Mouse (Mus musculus) cerebellum, adult 9-11 months (tissue): ENCODE data around the gene Olfr1487.
"Not testable (repeated sequence)": the region's sequence is repeated elsewhere in the genome, so short reads cannot be mapped to it uniquely, and the experiment has no call there.

ENCODE experiments used
- DNase-seq: peaks from one replicate; pipeline ENCODE4 v3.0.0; 2022

Gene Olfr1487

DNA sequence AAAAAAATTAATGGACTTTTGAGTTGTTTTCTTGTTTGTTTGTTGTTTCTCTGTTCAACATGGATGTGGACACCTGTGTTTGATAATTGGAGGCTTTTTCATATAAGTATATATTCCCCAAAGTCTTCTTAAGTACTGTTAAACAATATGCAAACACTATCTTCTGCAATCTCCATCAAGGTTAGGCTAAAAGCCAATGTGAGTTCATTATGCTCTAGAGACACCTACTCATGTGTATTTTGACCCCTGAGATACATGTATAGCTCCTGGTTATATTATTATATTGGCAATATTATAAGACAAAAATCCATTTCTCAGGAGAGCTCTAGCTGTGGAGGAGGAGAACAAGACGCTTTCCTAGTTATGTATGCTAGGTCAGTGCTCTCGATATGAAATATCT lies at the start of gene Olfr1487:
Gene Olfr1487, plus strand, starts transcription at position 301 of the 400 bp plus-strand sequence.
- not testable (repeated sequence) for DNase-seq

DNA sequence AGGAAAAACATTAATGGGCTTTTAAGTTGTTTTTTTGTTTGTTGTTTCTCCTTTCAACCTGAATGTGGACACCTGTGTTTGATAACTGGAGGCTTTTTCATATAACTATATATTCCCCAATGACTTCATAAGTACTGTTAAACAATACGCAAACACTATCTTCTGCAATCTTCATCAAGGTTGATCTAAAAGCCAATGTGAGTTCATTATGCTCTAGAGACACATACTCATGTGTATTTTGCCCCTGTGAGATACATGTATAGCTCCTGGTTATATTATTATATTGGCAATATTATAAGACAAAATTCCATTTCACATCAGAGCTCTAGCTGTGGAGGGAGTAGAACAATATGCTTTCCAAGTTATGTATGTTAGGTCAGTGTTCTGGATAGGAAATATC lies 34.0 kb upstream of the Olfr1487 start, which contains the start of gene Olfr1484:
Gene Olfr1484, plus strand, starts transcription at position 301 of the 400 bp plus-strand sequence.
- DNase-seq, result no peak

DNA sequence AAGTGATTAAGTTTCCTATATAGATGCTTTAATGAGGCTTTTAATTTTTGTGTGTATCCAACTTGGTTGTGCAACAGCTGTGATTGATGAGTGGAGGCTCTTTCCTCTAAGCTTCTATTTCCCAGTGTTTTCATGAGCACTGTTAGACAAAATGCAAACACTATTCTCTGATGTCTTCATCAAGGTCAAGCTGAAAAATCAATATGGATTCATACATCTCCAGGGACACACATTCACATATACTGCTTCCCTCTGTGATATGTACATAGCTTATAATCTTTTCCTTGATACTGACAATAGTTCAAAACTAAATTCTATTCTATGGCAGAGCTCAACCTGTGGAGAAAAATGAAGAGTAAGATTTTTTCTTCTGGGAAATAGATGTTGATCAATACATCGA lies 14.1 kb downstream of the Olfr1487 start, which contains the start of gene Olfr1489:
Gene Olfr1489, plus strand, starts transcription at position 301 of the 400 bp plus-strand sequence.
- DNase-seq, result no peak

DNA sequence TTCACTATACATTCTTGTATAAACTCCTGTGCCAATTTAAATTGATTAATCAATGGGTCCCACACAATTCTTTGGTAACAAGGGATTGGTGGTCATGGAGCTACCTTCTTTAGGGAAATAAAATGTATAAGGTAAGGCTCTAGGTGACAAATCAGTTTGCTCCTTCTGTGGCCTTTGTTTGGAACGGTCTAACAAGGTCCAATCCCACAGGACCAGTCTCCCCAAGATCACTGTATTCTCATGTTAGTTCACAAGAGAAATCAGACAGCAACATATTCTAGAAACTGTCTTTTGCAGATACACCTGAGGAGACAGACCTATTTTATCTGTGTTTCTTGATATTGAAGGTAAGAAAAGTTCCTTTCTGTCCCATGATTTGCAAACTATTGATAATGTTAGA lies 33.6 kb downstream of the Olfr1487 start, which contains the start of gene Olfr1490:
Gene Olfr1490, plus strand, starts transcription at position 301 of the 400 bp plus-strand sequence.
- DNase-seq, result no peak
